Mouse (Mus musculus): ENCODE results near the gene Zbtb43.

The Zbtb43 gene

GRCm38 (mm10) chr2:33453476-33453875 is 14.9 kb downstream of the Zbtb43 start:
- no peak for DNase-seq

- DNase-seq = no peak
These were observed 15.6 kb downstream of the Zbtb43 start for GRCm38 (mm10) chr2:33452721-33453120.

- DNase-seq = peak; percentile 82
These were observed 16.2 kb downstream of the Zbtb43 start for GRCm38 (mm10) chr2:33452140-33452539.

GRCm38 (mm10) chr2:33451038-33451978 is 17.1 kb downstream of the Zbtb43 start:
- no peak for DNase-seq

GRCm38 (mm10) chr2:33449119-33449873 is 19.1 kb downstream of the Zbtb43 start:
- no peak for DNase-seq

- DNase-seq = no peak
These were observed 21.6 kb downstream of the Zbtb43 start for GRCm38 (mm10) chr2:33446796-33447195.

- DNase-seq = no peak
These were observed 22.6 kb downstream of the Zbtb43 start for GRCm38 (mm10) chr2:33445741-33446140.

- DNase-seq = no peak
These were observed 23.5 kb downstream of the Zbtb43 start for GRCm38 (mm10) chr2:33444862-33445261.

- DNase-seq = peak; percentile 96
These were observed 24.0 kb downstream of the Zbtb43 start for GRCm38 (mm10) chr2:33444358-33444757.

- no peak for DNase-seq
These were observed 25.7 kb downstream of the Zbtb43 start for GRCm38 (mm10) chr2:33442701-33443100.

- no peak for DNase-seq
These were observed 27.5 kb downstream of the Zbtb43 start for GRCm38 (mm10) chr2:33440893-33441292.

GRCm38 (mm10) chr2:33439980-33440670 is 28.2 kb downstream of the Zbtb43 start:
- no peak for DNase-seq

GRCm38 (mm10) chr2:33439471-33439881 is 28.9 kb downstream of the Zbtb43 start:
- no peak for DNase-seq

- no peak for DNase-seq
These were observed 30.0 kb downstream of the Zbtb43 start for GRCm38 (mm10) chr2:33438377-33438776.

GRCm38 (mm10) chr2:33437184-33437583 is 31.2 kb downstream of the Zbtb43 start:
- DNase-seq = no peak

GRCm38 (mm10) chr2:33436035-33436580 is 32.3 kb downstream of the Zbtb43 start:
- peak; percentile 54 for DNase-seq

GRCm38 (mm10) chr2:33435036-33435650 is 33.2 kb downstream of the Zbtb43 start:
- no peak for DNase-seq

GRCm38 (mm10) chr2:33432877-33433276 is 35.5 kb downstream of the Zbtb43 start:
- peak; percentile 77 for DNase-seq

- DNase-seq = peak; percentile 65
These were observed 37.3 kb downstream of the Zbtb43 start, which contains the start of gene Zbtb34 for GRCm38 (mm10) chr2:33430771-33431699. Gene Zbtb34 (minus strand): TSS chr2:33431324.

GRCm38 (mm10) chr2:33430081-33430770 is 38.1 kb downstream of the Zbtb43 start:
- no peak for DNase-seq
